Mouse (Mus musculus): ENCODE measurements around the gene Slc30a1.

The Slc30a1 gene

DNA sequence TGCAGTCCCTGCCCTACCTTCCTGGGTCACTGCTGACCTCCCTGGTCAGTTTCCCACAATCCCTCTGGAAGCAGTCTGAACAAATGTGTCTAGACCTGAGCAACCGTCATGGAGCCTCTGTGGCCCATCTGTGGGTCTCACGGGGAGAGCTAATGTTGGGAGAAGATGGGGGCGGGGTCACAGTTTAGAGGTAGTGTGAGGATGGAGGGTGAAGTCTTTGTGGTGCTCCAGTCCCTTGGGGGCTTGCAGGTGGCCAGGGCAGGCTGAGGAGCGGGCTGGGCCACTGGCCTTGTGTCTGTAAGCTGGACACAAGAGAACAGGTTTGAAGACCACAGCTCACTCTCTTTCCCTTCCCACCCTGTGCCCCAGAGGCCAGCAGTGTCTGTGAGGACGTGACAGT, 39.2 kb downstream of the Slc30a1 start:
- DNase-seq = no peak

DNA sequence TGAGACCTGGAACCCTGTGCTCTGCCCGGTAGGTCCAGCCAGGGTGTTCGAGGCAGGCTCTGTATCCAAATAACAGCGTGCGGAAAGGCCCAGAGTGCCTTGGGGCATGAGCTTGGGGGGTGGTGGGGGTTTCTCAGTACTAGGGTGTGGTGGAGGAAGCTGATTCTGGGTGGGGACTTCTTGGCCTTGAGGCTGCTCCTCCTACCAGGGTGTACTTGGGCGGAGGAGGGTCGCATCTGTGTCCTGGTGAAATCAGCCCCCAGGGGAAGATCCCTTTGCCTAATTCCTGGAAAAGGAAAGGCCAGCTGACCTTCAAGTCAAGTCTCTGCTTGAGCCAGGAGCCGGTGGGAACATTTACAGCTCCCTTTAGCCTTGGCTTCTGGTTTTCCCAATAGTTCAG, 39.7 kb downstream of the Slc30a1 start:
- DNase-seq = no peak

GRCm38 (mm10) chr1:191946835-191947234, 40.3 kb downstream of the Slc30a1 start:
- no peak for DNase-seq

DNA sequence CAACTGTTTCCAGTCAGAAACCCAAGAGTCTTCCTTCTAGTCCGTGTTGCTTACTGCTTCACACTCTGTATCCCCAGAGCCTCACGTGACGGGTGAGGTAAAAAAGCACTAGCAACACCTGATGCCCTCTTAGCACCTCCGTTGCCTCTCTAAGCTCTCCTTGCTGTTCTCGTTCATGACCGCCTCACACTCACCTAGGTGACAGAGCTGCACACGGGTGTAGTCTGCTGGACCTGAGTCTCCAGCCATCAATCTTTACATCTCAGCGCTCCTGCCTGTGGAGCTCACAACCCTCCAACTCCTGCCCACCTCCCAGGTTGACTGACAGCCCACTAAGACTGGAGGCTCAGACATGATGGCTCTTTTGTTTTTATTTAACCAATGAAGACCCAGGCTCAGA, 41.2 kb downstream of the Slc30a1 start:
- DNase-seq = no peak

DNA sequence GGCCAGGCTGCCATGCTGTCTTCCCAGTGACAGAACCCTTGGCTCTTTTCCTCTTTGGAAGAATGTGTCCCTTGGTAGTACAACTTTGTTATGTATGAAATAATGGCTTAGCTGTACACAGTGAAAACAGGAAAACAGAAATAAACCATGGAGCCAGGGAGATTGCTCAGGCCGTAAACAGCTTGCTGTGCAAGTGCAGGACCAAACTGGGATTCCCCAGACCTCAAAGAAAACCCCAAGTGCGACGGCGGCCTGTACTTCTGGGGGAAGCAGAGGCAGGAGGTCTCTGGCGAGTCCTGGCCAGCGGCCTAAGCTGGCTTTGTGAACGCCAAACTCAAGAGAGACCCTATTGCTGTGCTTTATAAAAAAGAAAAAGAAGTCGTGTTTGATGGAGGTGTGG, 42.0 kb downstream of the Slc30a1 start:
- no peak for DNase-seq

GRCm38 (mm10) chr1:191950611-191951010, 44.0 kb downstream of the Slc30a1 start:
- no peak for DNase-seq

- no peak for DNase-seq
These were observed 46.3 kb downstream of the Slc30a1 start for GRCm38 (mm10) chr1:191952733-191953335.

- DNase-seq = no peak
These were observed 48.5 kb downstream of the Slc30a1 start for GRCm38 (mm10) chr1:191955101-191955500.

GRCm38 (mm10) chr1:191956261-191956660, 49.7 kb downstream of the Slc30a1 start:
- DNase-seq = no peak

DNA sequence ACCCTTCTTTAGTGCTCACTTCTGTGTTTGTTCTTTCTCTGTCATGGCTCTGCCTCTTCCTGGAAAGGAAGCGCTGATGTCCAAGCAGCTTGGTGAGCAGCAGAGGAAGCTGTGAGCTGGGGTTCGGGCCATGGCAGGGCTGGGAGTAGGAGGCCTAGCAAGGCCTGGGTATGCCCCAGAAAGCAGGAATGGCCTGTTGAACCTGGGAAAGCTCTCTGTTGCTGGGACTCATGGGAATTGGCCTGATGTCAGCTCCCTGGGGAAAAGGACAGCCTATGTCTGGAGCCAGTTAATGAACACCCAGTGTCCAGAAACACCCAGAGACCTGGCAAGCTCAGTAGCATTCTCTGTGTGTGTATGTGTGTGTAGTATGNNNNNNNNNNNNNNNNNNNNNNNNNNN, 50.3 kb downstream of the Slc30a1 start:
- no peak for DNase-seq

DNA sequence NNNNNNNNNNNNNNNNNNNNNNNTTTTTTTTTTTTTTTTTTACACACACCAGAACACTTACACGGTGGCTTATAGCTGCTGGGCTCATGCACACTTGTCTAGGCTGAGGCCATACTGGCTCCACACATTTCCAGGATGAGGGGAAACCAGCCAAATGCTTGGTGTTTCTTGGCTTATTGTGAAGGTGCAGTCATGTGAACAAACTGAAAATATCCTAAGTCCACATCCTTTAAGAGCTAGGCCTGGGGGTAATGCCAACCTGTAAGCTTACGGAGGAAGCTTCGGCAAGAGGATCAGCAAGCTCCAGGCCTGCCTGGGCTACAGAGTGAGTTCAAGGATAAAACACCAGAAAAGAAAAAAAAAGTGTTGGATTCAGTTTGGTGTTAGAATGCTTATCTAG, 50.8 kb downstream of the Slc30a1 start:
- DNase-seq = no peak

DNA sequence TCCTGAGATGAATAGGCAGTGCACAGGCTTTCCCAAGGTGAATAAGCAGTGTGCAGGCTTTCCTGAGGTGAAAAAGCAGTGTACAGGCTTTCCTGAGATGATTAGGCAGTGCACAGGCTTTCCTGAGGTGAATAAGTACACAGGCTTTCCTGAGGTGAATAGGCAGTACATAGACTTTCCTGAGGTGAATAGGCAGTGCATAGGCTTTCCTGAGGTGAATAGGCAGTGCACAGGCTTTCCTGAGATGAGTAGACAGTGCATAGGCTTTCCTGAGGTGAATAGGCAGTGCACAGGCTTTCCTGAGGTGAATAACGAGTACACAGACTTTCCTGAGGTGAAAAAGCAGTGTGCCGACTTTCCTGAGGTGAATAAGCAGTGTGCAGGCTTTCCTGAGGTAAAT, 54.4 kb downstream of the Slc30a1 start:
- no peak for DNase-seq
